Mouse (Mus musculus): ENCODE measurements around the gene 4933416C03Rik.

DNA sequence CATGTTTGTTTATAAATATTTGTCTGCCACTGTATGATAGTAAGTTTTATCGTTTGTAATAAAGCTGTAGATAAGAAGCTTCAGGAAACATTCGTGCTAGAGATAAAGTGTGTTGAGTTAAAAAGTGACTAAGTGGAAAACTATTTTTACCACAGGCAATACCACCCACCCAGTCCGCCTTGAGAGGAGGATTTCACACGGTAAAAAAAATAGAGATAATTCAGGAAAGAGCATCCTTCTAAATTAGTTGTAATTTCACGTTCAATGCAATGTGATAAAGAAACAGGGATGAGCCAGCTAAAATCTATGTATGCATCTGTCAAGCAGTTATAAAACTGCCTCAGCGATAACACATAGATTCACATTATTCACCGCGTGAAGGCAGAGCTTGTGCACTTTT lies 3.3 kb upstream of the 4933416C03Rik start:
- TF ChIP-seq CTCF (IDR thresholded peaks at IDR 0.05; ENCODE audit: low read depth): no peak
- no peak for TF ChIP-seq EP300 (IDR thresholded peaks at IDR 0.05; ENCODE audit: low read depth)
